Mouse (Mus musculus) c-Kit-positive CD71-positive TER-119-positive erythroid progenitor cells, embryonic 14.5 days (primary cell): ENCODE data around the gene Efcab1.
"Not testable (repeated sequence)": the region's sequence is repeated elsewhere in the genome, so short reads cannot be mapped to it uniquely, and the experiment has no call there.

Experiments
- DNase-seq: peaks from one replicate; pipeline ENCODE4 v3.0.0-alpha.2; 2013; ENCODE audit warnings: low spot score

Efcab1 gene

GRCm38 (mm10) chr16:14906393-14907100 is at the start of gene Efcab1:
Gene Efcab1, plus strand, starts transcription at chr16:14906606.
- no peak for DNase-seq

- DNase-seq, result no peak
These were observed 47.0 kb upstream of the Efcab1 start for GRCm38 (mm10) chr16:14859443-14859842.

GRCm38 (mm10) chr16:14884916-14885315 is 21.5 kb upstream of the Efcab1 start:
- DNase-seq, result no peak

DNA sequence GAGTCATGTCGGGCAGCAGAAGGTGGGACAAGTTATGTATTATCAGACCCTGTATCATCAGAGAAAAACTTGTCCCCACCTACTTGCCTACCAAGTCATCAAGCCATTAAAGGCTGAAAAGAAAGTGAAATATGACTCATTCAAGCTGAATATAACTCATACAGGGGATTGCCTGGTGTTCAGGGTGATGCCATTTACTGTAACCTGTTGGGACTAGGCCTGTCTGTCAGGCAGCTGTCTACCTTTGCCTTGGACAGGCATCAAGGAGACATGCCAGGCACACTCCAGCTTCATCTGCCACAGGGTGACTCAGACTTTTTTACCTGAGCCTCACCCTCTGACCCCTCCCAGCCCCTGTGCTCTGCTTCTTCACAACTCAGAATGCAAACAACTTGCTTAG is 21.0 kb upstream of the Efcab1 start:
- DNase-seq, result no peak

- no peak for DNase-seq
These were observed 13.9 kb upstream of the Efcab1 start for GRCm38 (mm10) chr16:14892492-14892891.

GRCm38 (mm10) chr16:14893864-14894263 is 12.5 kb upstream of the Efcab1 start:
- no peak for DNase-seq

DNA sequence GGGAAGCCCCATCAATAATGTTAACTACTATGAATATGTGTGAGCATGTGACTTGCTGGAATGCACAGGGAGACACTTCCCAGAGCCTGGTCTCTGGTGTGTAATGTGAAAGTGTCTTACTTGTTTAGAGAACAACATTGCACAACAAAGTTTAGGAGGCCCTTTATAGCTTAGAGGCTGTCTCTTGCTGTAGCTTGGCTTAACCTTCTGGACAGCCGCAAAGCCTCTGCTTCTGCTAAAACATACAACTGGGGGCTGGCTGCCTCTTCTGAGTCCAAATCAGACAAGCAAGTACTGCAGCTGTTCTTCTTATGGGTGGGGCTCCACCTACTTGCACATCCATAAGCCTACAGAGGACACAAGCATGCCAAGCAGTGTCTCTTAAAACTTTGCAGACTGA is 11.7 kb upstream of the Efcab1 start:
- DNase-seq, result no peak

DNA sequence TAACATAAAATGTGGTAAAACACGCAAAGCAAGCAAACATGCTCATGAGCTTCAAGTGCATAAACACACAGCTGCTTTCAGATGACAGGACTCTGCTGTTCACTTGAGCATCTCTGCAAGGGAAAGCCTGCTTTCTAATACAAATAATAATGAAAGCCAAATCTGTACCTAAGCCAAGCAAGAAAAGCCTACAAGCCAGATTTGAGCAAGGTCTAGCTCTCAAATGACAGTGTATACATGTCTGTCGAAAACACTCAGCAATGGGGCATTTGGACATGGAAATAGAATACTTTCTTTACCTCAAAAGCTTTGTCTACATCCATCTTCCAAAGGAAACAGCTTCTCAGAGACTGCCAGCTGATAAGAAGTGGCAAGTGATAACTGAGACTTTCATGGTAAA is 10.9 kb upstream of the Efcab1 start:
- DNase-seq, result no peak

GRCm38 (mm10) chr16:14930711-14931110 is 24.3 kb downstream of the Efcab1 start:
- DNase-seq, result not testable (repeated sequence)

DNA sequence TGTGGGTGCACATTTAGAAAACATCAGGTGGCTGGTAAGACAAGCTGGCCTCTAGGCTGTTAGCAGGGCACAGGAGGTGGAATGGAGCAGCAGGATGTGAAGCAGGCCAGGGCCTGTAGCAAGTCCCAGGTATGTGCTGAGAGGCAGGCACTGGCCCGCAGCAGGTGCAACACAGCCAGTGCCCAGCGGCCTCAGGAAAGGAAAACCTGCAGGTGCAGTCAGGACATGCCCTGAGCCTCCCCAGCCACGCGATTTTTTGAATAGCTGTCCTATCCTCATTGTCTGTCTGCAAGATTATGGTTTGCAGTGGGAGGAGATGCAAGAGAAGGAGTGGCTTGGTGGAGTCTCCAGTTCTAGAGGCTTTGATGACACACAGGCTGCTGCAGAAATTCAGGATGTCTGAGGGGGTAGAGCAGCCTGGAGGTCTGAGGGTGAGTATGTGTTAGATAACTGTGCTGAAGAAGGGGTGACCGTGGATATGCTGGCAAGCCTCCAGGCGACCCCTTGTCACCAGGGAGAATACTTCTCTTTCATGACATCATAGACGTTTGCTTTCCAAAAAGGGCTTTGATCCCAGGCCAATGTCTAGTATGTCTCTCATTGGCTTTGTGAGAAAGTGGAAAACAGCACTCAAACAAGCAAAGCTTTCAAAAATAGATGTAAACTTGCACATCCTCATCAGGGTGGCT is 30.2 kb downstream of the Efcab1 start:
- not testable (repeated sequence) for DNase-seq

DNA sequence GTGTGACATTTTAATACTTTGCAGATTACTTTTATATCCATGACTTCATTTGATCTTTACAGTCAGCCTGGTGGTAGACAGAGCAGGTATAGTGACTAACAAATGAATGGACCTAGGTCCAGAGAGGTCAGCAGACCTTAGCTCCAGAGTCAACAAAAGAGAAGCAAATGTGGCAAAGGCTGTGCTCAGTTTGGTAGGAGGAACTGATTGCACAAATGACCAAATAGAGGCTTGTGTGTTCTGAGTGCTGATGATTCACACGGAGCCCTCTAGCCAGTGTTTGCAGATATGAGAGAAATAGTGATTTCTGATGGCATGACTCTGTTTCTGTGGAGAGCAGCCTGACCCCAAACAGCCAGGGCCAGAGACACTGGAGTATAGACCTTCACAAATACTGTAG is 33.1 kb downstream of the Efcab1 start:
- DNase-seq, result no peak

DNA sequence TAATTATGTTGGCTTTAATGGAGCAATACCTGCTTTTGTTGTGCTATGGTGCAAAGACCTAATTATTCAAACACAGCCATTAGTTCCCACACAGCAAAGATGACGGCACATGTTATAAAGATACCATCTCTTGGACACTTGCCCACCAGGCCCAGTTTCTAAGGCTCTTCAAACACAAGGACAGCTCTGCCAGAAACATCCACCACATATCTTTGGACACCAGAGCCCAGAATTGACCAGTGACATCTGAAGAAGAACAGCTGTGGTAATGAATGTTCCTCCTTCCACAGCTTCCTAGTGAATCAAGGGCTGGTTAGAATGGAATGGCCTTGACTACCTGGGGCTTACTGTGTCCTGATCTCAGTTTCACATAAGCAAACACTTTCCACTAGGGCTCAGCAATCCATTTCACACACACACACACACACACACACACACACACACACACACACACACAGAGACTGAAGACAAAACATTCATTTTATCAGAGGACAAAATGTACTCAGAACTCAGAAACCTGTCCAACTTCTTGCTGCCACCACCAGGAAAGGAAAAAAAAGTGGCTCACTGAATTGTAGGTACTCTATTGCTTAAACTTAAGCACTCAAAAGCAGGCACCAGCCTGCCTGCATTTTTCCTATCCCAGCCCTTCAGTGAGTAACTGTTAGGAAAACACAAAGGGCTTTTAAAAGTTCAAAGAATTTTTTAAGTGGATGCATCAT is 33.7 kb downstream of the Efcab1 start:
- DNase-seq, result no peak

GRCm38 (mm10) chr16:14940898-14941297 is 34.5 kb downstream of the Efcab1 start:
- DNase-seq, result no peak

GRCm38 (mm10) chr16:14943530-14943929 is 37.1 kb downstream of the Efcab1 start:
- DNase-seq, result no peak

GRCm38 (mm10) chr16:14947561-14947960 is 41.2 kb downstream of the Efcab1 start:
- not testable (repeated sequence) for DNase-seq

- DNase-seq, result no peak
These were observed 45.5 kb downstream of the Efcab1 start for GRCm38 (mm10) chr16:14951894-14952293.

DNA sequence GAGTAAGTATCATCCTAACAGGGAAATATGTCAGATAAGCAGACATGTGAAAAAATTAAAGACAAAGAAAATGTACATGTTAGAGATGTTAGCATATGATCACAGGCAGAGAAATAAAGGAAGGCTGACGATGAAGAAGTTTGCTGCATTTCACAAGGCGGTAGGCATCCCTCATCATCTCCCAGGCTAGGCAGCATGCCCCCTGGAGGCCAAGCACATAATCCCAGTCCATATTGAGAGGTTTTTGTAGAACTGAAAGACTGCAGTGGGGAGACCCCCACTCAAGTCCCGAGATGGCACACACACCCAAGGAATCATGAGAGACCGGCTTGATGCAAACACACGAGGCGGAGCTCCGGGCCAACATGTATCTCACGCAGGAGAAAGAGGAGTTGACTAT is 53.3 kb downstream of the Efcab1 start:
- DNase-seq, result no peak

DNA sequence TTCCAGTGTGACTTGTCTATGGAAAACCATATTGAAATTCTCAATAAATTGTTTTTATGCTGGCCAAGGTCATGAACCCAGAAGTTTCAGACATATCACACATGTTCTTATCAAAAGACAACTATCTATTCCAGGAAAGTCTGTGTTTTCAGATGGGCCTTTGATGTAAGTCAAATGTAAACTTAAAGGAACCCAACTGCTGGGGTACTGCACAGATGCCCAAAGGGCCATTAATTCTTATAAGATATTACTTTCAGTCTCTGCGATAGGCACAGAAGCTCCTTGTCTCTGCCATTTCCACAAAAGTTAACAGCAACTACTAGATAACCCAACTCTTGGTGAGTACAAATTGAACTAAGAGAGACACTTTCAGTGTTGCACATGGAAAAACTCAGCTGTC is 67.3 kb downstream of the Efcab1 start:
- DNase-seq, result no peak

GRCm38 (mm10) chr16:14979228-14979627 is 72.8 kb downstream of the Efcab1 start:
- no peak for DNase-seq

GRCm38 (mm10) chr16:14989614-14990268 is 83.3 kb downstream of the Efcab1 start:
- no peak for DNase-seq

GRCm38 (mm10) chr16:14991001-14991400 is 84.6 kb downstream of the Efcab1 start:
- DNase-seq, result no peak

DNA sequence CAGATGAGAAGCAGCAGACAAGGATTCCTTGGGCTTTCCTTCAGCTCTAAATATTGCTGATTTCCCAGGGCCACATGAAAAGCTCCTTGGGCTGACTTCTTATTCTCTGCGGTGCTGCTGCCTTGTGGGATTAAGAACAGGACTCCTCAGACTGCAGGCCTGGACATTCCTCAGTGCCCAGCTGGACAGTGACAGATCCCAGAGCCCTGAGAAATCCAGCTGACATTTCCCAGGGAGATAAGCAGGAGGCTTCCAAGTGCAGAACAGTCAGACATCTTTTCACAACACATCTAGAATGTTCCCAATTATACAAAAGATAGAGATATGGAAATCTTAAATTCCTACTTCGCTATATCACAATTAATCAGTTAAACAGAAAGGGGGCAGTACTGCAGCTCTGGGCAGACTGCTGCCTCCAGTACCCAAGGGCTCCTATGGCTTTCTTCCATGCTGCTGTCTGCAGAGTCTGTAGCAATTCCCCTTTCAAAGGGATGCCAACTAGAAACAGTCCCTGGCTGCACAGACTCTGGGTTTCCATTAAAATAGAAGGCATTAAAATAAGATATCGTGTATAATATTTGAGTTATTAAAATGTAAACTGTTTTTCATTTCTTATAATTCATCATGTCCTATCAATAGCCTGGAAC is 86.2 kb downstream of the Efcab1 start:
- DNase-seq, result no peak
